Mouse (Mus musculus): Measurements from ENCODE around the gene Arhgap29.

GRCm38 (mm10) chr3:122021029-122021652, 68.8 kb downstream of the Arhgap29 start:
- TF ChIP-seq CTCF (IDR thresholded peaks at IDR 0.05; ENCODE audit: low read depth, low read length) = no peak
- TF ChIP-seq POLR2A (IDR thresholded peaks at IDR 0.05; ENCODE audit: extremely low read depth, insufficient read depth, low read length) = no peak
